Mouse (Mus musculus) forebrain, embryonic 10.5 days (tissue): Measurements from ENCODE around the gene Errfi1. TPM values are rescaled to one million over a fixed set of nuclear protein-coding genes. Genes with fewer than 3 reads are reported as not detected.

ENCODE experiments used
- DNase-seq: peaks from one replicate; pipeline ENCODE4 v3.0.0-alpha.2; 2017; ENCODE audit warnings: low spot score; ENCODE audit errors: extremely low spot score
- H3K27ac ChIP-seq: fragments of 300-500 bp; sonication (generic); 2 replicates; pipeline ENCODE4 v1.5.1; 2016; ENCODE audit warnings: mild to moderate bottlenecking
- H3K27me3 ChIP-seq: fragments of 300-500 bp; sonication (generic); 2 replicates; pipeline ENCODE4 v1.6.1; 2016; ENCODE audit warnings: mild to moderate bottlenecking; ENCODE audit not compliant: poor library complexity, severe bottlenecking
- H3K36me3 ChIP-seq: fragments of 300-500 bp; sonication (generic); replicated peaks from 2 replicates; pipeline ENCODE4 v1.6.1; 2016; ENCODE audit warnings: mild to moderate bottlenecking, moderate library complexity
- H3K4me1 ChIP-seq: fragments of 300-500 bp; sonication (generic); 2 replicates; pipeline ENCODE4 v1.6.1; 2016
- H3K4me3 ChIP-seq: fragments of 300-500 bp; sonication (generic); 2 replicates; pipeline ENCODE4 v1.5.1; 2016; ENCODE audit warnings: mild to moderate bottlenecking, moderate library complexity
- H3K9me3 ChIP-seq: fragments of 300-500 bp; sonication (generic); 2 replicates; pipeline ENCODE4 v1.6.1; 2016; ENCODE audit warnings: mild to moderate bottlenecking, moderate library complexity
- WGBS: fragments of 180-500 bp; shearing (Covaris S2); methylation state at CpG from one replicate; pipeline ENCODE4 v1.1.7; 2016; 5-methylcytosine and 5-hydroxymethylcytosine counted together
- polyA plus RNA-seq: library from polyadenylated mRNA; unstranded; fragments of >200 nt; fragmentation: Nextera tagmentation; extraction: Ambion mirVana; gene quantifications from 2 replicates; pipeline ENCODE4 v1.2.1, GENCODE M21; 2016

The Errfi1 gene
- polyA plus RNA-seq: 16.5 and 18.7 TPM in 2 replicates

DNA sequence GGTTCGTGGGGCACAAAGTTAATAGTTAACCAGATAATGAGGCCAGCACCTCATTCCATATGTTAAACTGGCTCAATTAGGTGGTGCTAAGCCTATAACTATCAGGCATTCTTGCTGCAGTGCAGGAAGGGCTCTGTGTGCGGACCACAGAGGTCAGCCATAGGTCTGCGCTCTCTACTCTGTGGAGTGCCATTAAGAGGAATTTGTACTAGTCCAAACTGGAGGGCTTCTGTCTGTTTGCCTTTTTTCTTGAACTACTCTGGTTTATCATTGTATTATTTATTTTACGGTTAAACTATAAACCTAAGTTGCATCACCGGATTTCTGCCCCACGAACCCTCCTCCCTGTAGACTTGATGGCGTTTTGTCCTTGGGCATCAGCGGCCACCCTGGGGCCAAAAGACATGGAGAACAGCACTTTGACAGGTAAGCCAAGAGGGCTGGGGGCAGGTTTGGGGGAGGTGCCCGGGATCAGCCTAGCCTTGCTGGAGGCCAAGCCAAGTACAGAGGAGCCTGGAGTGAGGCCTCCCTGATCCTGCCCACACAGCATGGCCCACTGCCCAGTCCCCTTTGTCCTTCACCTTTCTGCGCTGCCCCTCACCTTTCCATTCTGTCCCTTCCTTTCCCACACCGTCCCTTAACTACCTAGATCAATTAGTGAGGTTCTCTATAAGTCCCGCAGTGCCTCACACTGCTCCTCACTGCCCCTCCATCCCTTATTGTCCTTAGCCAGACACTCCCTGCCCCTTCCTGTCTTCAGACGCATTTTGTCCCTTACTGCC lies at the start of gene Errfi1:
Errfi1 (plus strand) TSS at position 240 of the 782 bp plus-strand sequence.
- no peaks in the 10 kb centered on the region for H3K9me3 ChIP-seq
- peaks cover 23% of the 10 kb centered on the region for H3K27me3 ChIP-seq
- 40% methylated on average over 13 of the region's 13 CpGs for WGBS
- H3K4me3 ChIP-seq: peak within 1 kb of the TSS; percentile 86
- H3K4me1 ChIP-seq: peaks cover 36% of the 10 kb centered on the region
- H3K27ac ChIP-seq: peak within 1 kb of the TSS; percentile 97
- H3K36me3 ChIP-seq: 0 out of 2 replicates have a peak, but pooled peaks cover 2% of the 10 kb centered on the region
- DNase-seq: no peak

DNA sequence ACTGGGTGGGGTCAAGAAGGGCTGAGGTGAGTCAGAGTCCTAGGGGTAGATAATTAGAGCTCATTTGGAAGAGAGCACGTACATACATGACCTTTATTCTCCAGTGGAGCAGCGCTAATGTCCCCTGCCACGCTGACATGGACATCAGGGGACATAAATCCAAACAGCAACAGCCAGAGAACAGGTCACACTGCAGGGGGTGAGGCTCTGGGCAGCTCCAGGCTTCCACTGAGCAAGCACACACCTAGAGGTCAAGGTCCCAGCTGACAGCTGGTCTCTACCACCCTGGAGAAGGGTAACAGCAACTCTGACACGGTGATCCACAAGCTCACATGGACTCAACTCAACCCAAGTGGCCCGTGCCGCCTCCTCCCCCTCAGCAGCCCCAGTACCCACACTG lies 49.5 kb upstream of the Errfi1 start:
- Histone ChIP-seq H3K9me3 (no peaks in the 10 kb centered on the region), H3K27me3 (no peaks in the 10 kb centered on the region), H3K36me3 (no peaks in the 10 kb centered on the region), H3K27ac (no peak overlapping the region), H3K4me1 (peaks cover 26% of the 10 kb centered on the region), H3K4me3 (no peak overlapping the region)
- no peak for DNase-seq
- WGBS: 86% methylated on average over 6 of the region's 6 CpGs

DNA sequence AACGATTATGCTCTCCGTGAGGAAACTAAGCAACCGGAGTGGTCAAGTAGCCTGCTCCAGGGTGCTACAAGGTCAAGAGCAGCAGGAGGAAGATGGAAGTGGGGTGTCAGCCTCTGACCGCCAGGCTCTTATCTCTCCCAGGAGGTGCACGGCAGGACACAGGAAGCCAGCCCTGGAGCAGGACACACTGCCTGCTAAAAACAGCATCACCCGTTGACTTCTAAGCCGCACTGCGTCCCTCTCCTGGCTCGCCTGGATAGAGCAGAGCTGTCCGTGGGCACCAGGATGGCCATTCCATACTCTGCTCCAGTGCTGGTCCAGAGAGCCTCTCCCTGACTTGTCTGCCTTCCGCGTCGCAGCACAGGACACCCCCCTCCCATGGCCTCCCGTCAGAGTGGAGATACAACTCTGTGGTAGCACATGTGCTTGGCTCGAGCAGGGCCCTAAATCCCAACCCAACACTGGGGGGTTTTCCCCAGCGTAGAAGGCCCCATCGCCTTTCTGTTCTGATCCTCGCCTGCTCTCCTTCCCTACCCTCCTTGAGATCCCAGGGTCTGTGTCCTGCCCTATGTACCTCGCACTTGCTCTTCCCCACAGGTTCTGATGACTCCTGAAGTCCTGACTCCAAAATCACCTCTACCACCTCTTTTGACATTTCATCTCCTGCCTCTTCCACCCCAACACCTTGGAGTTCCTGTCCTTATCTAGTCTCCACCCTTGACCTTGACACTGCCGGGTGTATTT lies 45.8 kb upstream of the Errfi1 start:
- WGBS: 83% methylated on average over 20 of the region's 20 CpGs
- H3K36me3 ChIP-seq: no peaks in the 10 kb centered on the region
- no peaks in the 10 kb centered on the region for H3K9me3 ChIP-seq
- peaks cover 24% of the 10 kb centered on the region for H3K4me1 ChIP-seq
- no peak for DNase-seq
- no peak overlapping the region for H3K4me3 ChIP-seq
- H3K27me3 ChIP-seq: no peaks in the 10 kb centered on the region
- no peak overlapping the region for H3K27ac ChIP-seq

DNA sequence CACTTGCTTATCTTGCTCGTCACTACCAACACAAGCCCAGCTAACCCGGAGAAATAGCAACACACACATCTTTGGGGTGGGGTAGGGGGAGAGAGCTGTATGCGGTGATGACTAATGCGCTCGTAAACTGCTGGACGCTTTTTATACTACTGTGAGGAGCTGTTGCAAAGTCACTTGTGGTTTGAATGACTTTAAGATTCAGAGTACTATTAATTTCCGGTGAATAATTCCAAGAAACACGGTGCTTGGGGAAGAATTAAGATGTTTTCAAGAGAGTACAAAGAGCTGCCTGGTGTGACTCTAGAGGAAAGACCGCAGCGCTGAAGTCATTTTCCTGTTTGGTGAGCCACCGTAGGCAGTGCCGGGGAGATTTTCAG lies 45.3 kb upstream of the Errfi1 start:
- Histone ChIP-seq H3K9me3 (no peaks in the 10 kb centered on the region), H3K36me3 (no peaks in the 10 kb centered on the region), H3K4me3 (no peak overlapping the region), H3K27me3 (no peaks in the 10 kb centered on the region), H3K4me1 (peaks cover 24% of the 10 kb centered on the region), H3K27ac (no peak overlapping the region)
- WGBS: 92% methylated on average over 12 of the region's 12 CpGs
- DNase-seq: no peak

DNA sequence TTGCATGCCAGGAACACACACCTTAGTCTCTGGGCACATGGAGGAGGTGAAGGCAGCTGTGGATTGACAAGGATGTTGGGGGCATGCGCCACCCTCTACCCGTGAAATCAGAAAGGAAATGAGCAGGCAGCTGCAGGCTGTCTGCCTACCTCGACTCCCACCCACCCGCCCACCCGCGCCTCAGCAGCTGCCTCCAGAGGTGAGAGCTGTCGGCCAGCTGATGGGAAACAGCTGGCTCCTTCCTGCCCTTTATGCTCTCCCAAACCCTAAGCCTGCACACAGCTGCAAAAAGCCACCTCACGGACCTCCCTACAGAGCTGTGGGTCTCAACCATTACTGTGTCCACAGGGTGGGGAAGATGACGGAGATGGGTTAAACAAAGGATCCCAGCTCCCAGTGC lies 44.4 kb upstream of the Errfi1 start:
- no peaks in the 10 kb centered on the region for H3K9me3 ChIP-seq
- H3K4me1 ChIP-seq: peaks cover 19% of the 10 kb centered on the region
- no peaks in the 10 kb centered on the region for H3K27me3 ChIP-seq
- H3K27ac ChIP-seq: no peak overlapping the region
- H3K4me3 ChIP-seq: no peak overlapping the region
- no peak for DNase-seq
- 53% methylated on average over 9 of the region's 9 CpGs for WGBS
- no peaks in the 10 kb centered on the region for H3K36me3 ChIP-seq

DNA sequence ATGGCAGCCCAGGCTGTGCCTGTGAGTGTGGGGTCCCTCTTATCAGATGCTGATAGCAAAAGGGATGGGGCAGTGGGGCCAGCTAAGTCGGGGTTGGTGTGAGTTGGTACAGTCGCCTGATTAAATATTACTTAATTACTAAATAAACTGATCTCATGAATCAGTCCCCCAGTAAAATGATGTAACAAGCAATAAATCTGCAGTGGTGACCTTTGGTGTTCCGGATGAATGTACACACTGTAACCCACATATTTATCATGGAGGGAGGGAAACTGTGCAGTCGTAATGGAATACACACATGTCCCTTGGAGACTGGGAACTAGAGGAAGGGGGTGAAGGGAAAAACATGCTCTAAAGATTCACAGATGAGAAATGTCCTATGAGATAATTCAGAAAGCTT lies 38.6 kb upstream of the Errfi1 start:
- Histone ChIP-seq H3K36me3 (no peaks in the 10 kb centered on the region), H3K4me1 (peaks cover 16% of the 10 kb centered on the region), H3K4me3 (no peak overlapping the region), H3K27ac (no peak overlapping the region), H3K27me3 (0 out of 2 replicates have a peak, but pooled peaks cover 7% of the 10 kb centered on the region), H3K9me3 (no peaks in the 10 kb centered on the region)
- no peak for DNase-seq
- WGBS: 92% methylated on average over 4 of the region's 4 CpGs

DNA sequence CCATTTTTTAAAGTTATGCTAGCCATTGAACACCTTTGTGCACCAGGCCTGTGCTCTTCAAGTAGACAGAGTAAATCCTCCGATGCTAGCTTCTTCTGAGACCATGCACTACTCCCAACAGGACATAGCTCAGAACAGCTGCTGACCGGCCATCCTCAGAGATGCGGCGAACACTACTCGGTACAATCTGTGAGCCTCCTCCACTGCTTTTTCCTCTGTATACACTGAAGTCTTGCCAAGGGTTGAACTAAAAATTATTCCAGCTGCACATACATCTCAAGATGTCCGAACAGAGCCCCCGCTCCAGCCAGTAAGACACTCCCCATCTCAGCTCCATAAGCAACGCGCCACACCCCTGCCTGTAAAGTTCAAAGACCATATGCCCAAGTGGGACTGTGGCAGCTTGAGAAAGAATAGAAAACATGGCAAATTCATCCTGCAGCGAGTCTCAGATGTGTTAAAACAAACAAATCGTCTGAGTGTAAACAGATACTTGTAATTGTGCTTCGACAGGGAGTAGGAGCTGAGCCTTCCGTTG lies 37.2 kb upstream of the Errfi1 start:
- WGBS: 91% methylated on average over 13 of the region's 13 CpGs
- Histone ChIP-seq H3K4me1 (peaks cover 26% of the 10 kb centered on the region), H3K27me3 (0 out of 2 replicates have a peak, but pooled peaks cover 7% of the 10 kb centered on the region), H3K4me3 (no peak overlapping the region), H3K9me3 (no peaks in the 10 kb centered on the region), H3K36me3 (no peaks in the 10 kb centered on the region), H3K27ac (no peak overlapping the region)
- no peak for DNase-seq

DNA sequence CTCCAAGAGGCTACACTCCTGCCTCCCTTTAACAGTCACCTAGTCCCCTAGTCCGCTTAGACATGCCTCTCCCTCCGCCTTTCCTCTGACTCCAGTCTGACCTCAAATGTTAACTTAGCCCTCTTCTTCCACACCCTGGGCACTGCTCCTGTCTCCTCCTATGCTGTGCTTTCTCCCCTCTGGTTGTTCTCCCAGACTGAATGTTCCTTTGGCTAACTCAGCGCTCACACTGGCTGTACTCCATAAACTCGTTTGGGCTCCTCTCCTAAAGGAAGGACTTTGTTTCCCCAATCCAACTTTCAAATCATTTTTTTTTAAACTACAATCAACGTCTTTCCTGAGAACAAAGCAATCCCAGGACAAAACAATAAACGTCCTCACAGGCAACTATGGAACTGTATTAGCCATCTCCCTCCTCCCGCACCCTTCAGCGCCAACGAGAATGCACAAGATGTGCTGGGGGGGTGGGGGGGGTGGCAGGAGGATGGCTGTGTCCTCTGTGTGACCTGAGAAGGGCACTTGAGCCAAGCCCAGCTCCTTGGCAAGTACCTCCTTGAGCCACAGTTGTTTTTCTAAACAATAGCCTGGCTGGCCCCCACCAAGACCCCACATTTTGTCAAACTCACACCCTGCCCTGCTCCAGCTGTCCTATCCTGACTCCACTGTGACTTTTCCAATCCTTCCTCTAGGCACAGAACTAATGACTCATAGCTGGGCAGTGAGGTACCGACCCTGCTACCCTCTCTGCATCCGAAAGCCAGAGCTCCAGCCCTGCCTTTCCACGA lies 34.4 kb upstream of the Errfi1 start:
- H3K4me3 ChIP-seq: no peak overlapping the region
- peaks cover 13% of the 10 kb centered on the region; the same call in 1 of the 2 replicates for H3K27me3 ChIP-seq
- no peaks in the 10 kb centered on the region for H3K36me3 ChIP-seq
- 77% methylated on average over 12 of the region's 12 CpGs for WGBS
- H3K9me3 ChIP-seq: no peaks in the 10 kb centered on the region
- no peak for DNase-seq
- H3K27ac ChIP-seq: no peak overlapping the region
- H3K4me1 ChIP-seq: peaks cover 47% of the 10 kb centered on the region

DNA sequence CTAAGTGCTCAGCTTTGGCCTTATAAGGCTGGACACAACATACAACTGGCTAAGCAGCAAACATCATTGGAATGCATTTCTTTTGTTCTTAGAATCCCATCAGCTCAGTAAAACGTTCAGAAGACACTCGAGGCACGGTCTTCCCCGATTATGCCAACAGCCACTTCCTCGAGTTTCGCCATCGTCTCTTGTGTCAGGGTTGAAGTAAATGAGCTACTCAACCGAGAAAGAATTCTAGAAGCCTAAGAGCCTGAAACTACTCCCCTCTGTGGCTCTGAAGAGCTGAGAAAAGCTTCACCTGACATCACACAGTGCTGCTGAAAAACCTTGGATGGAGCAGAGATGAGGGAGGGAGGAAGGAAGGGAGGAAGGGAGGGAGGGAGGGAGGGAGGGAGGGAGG lies 32.3 kb upstream of the Errfi1 start:
- Histone ChIP-seq H3K4me1 (peaks cover 66% of the 10 kb centered on the region), H3K27ac (0 out of 2 replicates have a peak overlapping the region, but pooled peaks have one; percentile 48), H3K36me3 (no peaks in the 10 kb centered on the region), H3K9me3 (no peaks in the 10 kb centered on the region), H3K4me3 (no peak overlapping the region), H3K27me3 (peaks cover 31% of the 10 kb centered on the region)
- 78% methylated on average over 8 of the region's 8 CpGs for WGBS
- no peak for DNase-seq

DNA sequence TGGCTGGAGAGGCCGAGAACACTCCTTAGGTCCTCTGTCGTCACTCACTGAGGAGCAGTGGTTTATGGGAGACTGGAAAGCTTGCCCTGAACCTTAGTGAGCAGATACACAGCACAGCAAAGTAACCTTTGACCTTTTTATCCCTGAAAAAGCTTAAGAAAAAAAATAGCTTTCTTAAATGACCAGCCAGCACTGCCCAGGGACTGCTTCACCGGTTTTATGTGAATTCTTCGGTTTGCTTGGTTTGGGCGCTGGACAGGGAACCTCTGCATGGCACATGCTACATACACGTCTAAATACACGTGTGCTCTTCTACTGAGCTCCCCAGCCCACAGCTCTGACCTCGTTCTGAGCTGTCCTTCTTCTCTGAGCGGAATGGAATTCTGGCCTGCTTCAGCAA lies 31.1 kb upstream of the Errfi1 start:
- 83% methylated on average over 9 of the region's 9 CpGs for WGBS
- Histone ChIP-seq H3K27ac (no peak overlapping the region), H3K4me3 (no peak overlapping the region), H3K36me3 (no peaks in the 10 kb centered on the region), H3K4me1 (peaks cover 77% of the 10 kb centered on the region), H3K27me3 (peaks cover 32% of the 10 kb centered on the region), H3K9me3 (no peaks in the 10 kb centered on the region)
- no peak for DNase-seq

DNA sequence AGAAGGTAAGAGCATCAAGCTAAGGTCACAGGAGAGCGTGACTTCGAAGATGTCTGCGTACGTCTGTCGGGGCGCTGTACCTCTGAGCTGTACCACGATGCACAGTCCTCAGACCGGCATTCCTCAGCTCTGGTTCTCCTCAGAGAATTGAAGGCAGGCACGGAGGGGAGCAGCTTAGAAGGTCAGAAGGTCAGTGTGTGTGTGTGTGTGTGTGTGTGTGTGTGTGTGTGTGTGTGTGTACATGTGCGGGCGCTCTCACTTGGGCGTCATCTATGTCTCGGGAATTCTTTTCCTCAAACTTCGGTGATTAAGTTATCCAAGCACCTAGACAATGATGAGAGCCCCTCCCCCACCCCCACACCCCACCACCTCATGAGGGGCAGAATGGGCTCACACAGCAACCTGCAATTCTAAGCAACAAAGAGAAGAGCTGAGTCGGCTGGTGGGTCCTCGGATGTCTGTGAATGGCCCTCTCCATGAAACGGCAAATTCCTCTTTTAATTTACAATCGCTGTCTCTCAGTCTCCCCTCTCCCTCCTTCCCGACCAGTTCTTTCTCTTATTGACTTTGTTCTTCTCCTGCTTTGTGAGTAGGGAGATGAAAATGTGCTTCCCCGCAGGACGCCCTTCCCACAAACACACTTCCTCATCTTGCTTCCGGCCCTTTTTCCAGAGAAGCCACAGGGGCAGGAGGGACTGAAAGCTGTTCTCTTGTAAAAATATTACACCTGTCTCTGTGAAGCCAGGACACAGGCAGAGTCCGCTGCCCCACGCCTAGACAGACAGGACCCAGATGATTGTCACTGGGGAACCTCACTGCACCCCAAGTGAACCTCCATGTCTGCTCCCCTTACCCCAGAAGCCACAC lies 29.9 kb upstream of the Errfi1 start:
- 46% methylated on average over 24 of the region's 24 CpGs for WGBS
- no peak overlapping the region for H3K4me3 ChIP-seq
- DNase-seq: no peak
- H3K4me1 ChIP-seq: peaks cover 74% of the 10 kb centered on the region
- H3K9me3 ChIP-seq: no peaks in the 10 kb centered on the region
- no peaks in the 10 kb centered on the region for H3K36me3 ChIP-seq
- peak overlapping the region; percentile 49; the same call in 1 of the 2 replicates for H3K27ac ChIP-seq
- peaks cover 25% of the 10 kb centered on the region for H3K27me3 ChIP-seq

DNA sequence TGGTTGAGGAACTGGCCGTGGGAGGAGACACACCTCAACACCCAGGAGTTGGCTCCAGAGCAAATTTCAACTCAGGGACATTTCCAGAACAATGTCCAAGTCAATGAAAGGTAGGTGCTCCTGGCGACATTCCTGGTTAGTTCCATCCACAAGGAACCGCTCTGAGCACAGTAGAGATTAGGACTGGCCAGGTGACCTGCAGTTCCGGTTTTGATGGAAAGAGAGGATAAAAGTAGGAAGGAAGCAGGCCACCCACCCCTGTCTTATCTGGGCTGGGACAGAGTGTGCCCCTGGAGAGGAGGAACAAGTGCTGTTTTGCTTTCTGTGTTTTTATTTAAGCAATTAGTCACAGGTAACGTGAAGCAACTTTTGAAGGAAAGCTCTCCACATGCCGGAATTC lies 28.8 kb upstream of the Errfi1 start:
- H3K27me3 ChIP-seq: peaks cover 25% of the 10 kb centered on the region
- 49% methylated on average over 6 of the region's 6 CpGs for WGBS
- H3K27ac ChIP-seq: peak overlapping the region; percentile 69; the same call in 1 of the 2 replicates
- no peak for DNase-seq
- H3K4me1 ChIP-seq: peaks cover 65% of the 10 kb centered on the region
- no peak overlapping the region for H3K4me3 ChIP-seq
- H3K9me3 ChIP-seq: no peaks in the 10 kb centered on the region
- H3K36me3 ChIP-seq: no peaks in the 10 kb centered on the region
